In the genomic region with DNA sequence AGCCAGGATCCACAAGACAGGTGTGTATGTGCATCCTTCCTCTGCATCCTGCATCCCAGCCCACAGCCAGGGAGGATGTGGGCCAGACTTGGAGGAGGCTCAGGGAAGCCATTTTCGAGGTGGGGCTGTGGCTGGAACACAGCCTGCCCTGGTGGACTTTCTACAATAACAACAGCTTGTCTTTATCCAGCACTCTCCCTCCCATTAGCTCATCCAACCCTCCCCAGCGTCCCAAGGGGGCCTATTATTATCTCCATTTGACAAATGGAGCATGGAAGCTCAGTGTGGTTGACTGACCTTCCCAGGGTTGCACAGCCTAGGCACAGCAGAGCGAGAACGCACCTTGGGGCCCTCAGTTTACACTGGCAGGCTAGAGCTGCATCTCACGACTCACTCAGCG, we compare ENCODE assay signal across 9 mouse cellular contexts. TPM values are rescaled to one million over a fixed set of nuclear protein-coding genes. Genes with fewer than 3 reads are reported as not detected.
DNase-seq lines count a peak whose midpoint lies in the region; ATAC-seq and TF ChIP-seq lines count a peak whose summit lies in the region.
"Had no signal": no experiment of that assay in that cellular context is flagged by ENCODE, and none has a peak within 500 bp of the region (broad histone marks: within the 10 kb centered on the region; RNA-seq: fewer than 3 reads in every experiment).

No protein-coding gene starts in this region.

- ATAC-seq in liver, embryonic 13.5 days (ENCODE audit: low read depth) = no peak
- ATAC-seq in liver, postnatal 0 days = no peak
- no peak for ATAC-seq in neural tube, embryonic 13.5 days (ENCODE audit: low read depth)
- ATAC-seq: forebrain, embryonic 15.5 days had no signal

- TF ChIP-seq CTCF in liver, postnatal 0 days (IDR thresholded peaks at IDR 0.05; ENCODE audit: low read depth) = no peak

- no peak overlapping the region for H3K9ac ChIP-seq in liver, embryonic 13.5 days
- H3K9ac ChIP-seq in liver, postnatal 0 days (replicated peaks) = no peak overlapping the region
- H3K9ac ChIP-seq in neural tube, embryonic 13.5 days = no peak overlapping the region
- H3K9ac ChIP-seq: forebrain, embryonic 15.5 days had no signal

- H3K27ac ChIP-seq in liver, embryonic 13.5 days = peak overlapping the region; percentile 31; the same call in 1 of the 2 replicates
- H3K27ac ChIP-seq in liver, postnatal 0 days (ENCODE audit: low read depth) = no peak overlapping the region
- H3K27ac ChIP-seq in neural tube, embryonic 13.5 days (replicated peaks) = peak overlapping the region; percentile 64
- H3K27ac ChIP-seq: forebrain, embryonic 15.5 days had no signal

- H3K9me3 ChIP-seq in liver, embryonic 13.5 days (replicated peaks) = no peaks in the 10 kb centered on the region
- H3K9me3 ChIP-seq in liver, postnatal 0 days (ENCODE audit: low read length) = no peaks in the 10 kb centered on the region
- H3K9me3 ChIP-seq in neural tube, embryonic 13.5 days = no peaks in the 10 kb centered on the region
- H3K9me3 ChIP-seq: forebrain, embryonic 15.5 days had no signal

- no peaks in the 10 kb centered on the region for H3K36me3 ChIP-seq in liver, embryonic 13.5 days
- H3K36me3 ChIP-seq in liver, postnatal 0 days (replicated peaks; ENCODE audit: insufficient read depth, low read length) = no peaks in the 10 kb centered on the region
- no peaks in the 10 kb centered on the region for H3K36me3 ChIP-seq in neural tube, embryonic 13.5 days
- H3K36me3 ChIP-seq: forebrain, embryonic 15.5 days had no signal

- H3K4me1 ChIP-seq in liver, embryonic 13.5 days (replicated peaks) = peaks cover 38% of the 10 kb centered on the region
- H3K4me1 ChIP-seq in liver, postnatal 0 days (ENCODE audit: insufficient read depth) = peaks cover 27% of the 10 kb centered on the region
- peaks cover 26% of the 10 kb centered on the region for H3K4me1 ChIP-seq in neural tube, embryonic 13.5 days (replicated peaks)

- H3K4me2 ChIP-seq in liver, embryonic 13.5 days = no peak overlapping the region
- H3K4me2 ChIP-seq in liver, postnatal 0 days (ENCODE audit: low read depth, low read length) = no peak overlapping the region
- no peak overlapping the region for H3K4me2 ChIP-seq in neural tube, embryonic 13.5 days
- H3K4me2 ChIP-seq: forebrain, embryonic 15.5 days had no signal

- no peak for TF ChIP-seq EP300 in liver, postnatal 0 days (IDR thresholded peaks at IDR 0.05; ENCODE audit: low read depth)

- DNase-seq in liver, embryonic 13.5 days = no peak
- DNase-seq in liver, postnatal 0 days = no peak
- DNase-seq in ZHBTc4 (ENCODE audit: low read depth, low spot score) = peak; percentile 54
- peak; percentile 60 for DNase-seq in heart, adult 8-10 months (ENCODE audit: low spot score)
- no peak for DNase-seq in ovary, adult 18-20 months (ENCODE audit: low spot score)
- no peak for DNase-seq in adrenal gland, postnatal 25 days
- DNase-seq: cerebellum, adult 2 months had no signal

- H3K4me3 ChIP-seq in liver, embryonic 13.5 days (replicated peaks) = no peak overlapping the region
- H3K4me3 ChIP-seq in liver, postnatal 0 days (ENCODE audit: low read depth, low read length) = no peak overlapping the region
- H3K4me3 ChIP-seq in neural tube, embryonic 13.5 days = no peak overlapping the region
- H3K4me3 ChIP-seq: forebrain, embryonic 15.5 days had no signal

- H3K27me3 ChIP-seq in liver, embryonic 13.5 days = no peaks in the 10 kb centered on the region; the same call in 1 of the 2 replicates
- no peaks in the 10 kb centered on the region for H3K27me3 ChIP-seq in liver, postnatal 0 days (ENCODE audit: insufficient read depth, low read length)
- no peaks in the 10 kb centered on the region for H3K27me3 ChIP-seq in neural tube, embryonic 13.5 days
- H3K27me3 ChIP-seq: forebrain, embryonic 15.5 days had no signal

- 32% methylated on average over 6 of the region's 6 CpGs for WGBS in liver, embryonic 13.5 days (ENCODE audit: insufficient replicate concordance)
- 40% methylated on average over 6 of the region's 6 CpGs for WGBS in liver, postnatal 0 days (ENCODE audit: insufficient replicate concordance)
- WGBS in neural tube, embryonic 13.5 days = 15% methylated on average over 6 of the region's 6 CpGs

RNA-seq across cellular contexts. Expression of a gene that starts 0.5 kb away (rescaled TPM):
- 0.47 and 0.59 TPM in 2 replicates for polyA plus RNA-seq in liver, embryonic 13.5 days (2015; fragmentation: Nextera tagmentation; extraction: Ambion mirVana)
- polyA plus RNA-seq in liver, postnatal 0 days (2015; fragmentation: Nextera tagmentation; extraction: Ambion mirVana) = 1.4 and 1.8 TPM in 2 replicates
- total RNA-seq in heart, adult 8-10 months (2022) = 1 to 10 TPM; 2.8 to 4.0 (median 3.2) TPM
- polyA plus RNA-seq in neural tube, embryonic 13.5 days (2015; fragmentation: Nextera tagmentation; extraction: Ambion mirVana) = 7.5 and 10.3 TPM in 2 replicates
- total RNA-seq in adrenal gland, postnatal 25 days (2021) = 14.5 and 17.8 TPM in 2 replicates

RNA-seq across cellular contexts. Expression of a gene that starts 26.7 kb away (rescaled TPM):
- 0.07 and 0.13 TPM in 2 replicates for polyA plus RNA-seq in liver, embryonic 13.5 days (2015; fragmentation: Nextera tagmentation; extraction: Ambion mirVana)
- 0.15 TPM in 1 of 2 replicates, not detected in the other for polyA plus RNA-seq in liver, postnatal 0 days (2015; fragmentation: Nextera tagmentation; extraction: Ambion mirVana)
- total RNA-seq in heart, adult 8-10 months (2022) = 10 to 100 TPM; 19.5 to 31.7 (median 25.4) TPM
- 3.2 and 3.4 TPM in 2 replicates for polyA plus RNA-seq in neural tube, embryonic 13.5 days (2015; fragmentation: Nextera tagmentation; extraction: Ambion mirVana)
- total RNA-seq in adrenal gland, postnatal 25 days (2021) = 0.61 and 0.86 TPM in 2 replicates

Comparison
In these comparisons a context has a peak if more than half of its experiments do, and no peak if none do; other contexts are left out.
1. DNase-seq: peak in ZHBTc4 (single experiment) and heart, adult 8-10 months (single experiment); none in liver, embryonic 13.5 days (single experiment), liver, postnatal 0 days (single experiment), ovary, adult 18-20 months (single experiment) and adrenal gland, postnatal 25 days (single experiment).